Mouse (Mus musculus) liver, embryonic 14.5 days (tissue): ENCODE data around the gene Efcab12. TPM values are rescaled to one million over a fixed set of nuclear protein-coding genes. Genes with fewer than 3 reads are reported as not detected.
"Not testable (repeated sequence)": the region's sequence is repeated elsewhere in the genome, so short reads cannot be mapped to it uniquely, and the experiment has no call there.

Experiments
- ATAC-seq: fragments of 200-750 bp; cut with Nextera tagmentation; 2 replicates; pipeline ENCODE4 v1.8.0; 2017; ENCODE audit warnings: moderate number of reproducible peaks, mild to moderate bottlenecking, moderate library complexity; ENCODE audit not compliant: insufficient read depth
- DNase-seq, 3 experiments: peaks; one replicate each; pipeline ENCODE4 v3.0.0-alpha.2; 2012 to 2013; ENCODE audit warnings: low read depth in 3 of 3, low spot score in 3 of 3
- H3K27ac ChIP-seq: fragments of 300-500 bp; sonication (generic); 2 replicates; pipeline ENCODE4 v1.5.1; 2014; ENCODE audit warnings: moderate library complexity, mild to moderate bottlenecking, control low read depth, inconsistent platforms
- H3K27me3 ChIP-seq: fragments of 300-500 bp; sonication (generic); 2 replicates; pipeline ENCODE4 v1.6.1; 2014; ENCODE audit warnings: mild to moderate bottlenecking, low read length, moderate library complexity; ENCODE audit not compliant: control insufficient read depth, insufficient read depth
- H3K36me3 ChIP-seq: fragments of 300-500 bp; sonication (generic); replicated peaks from 2 replicates; pipeline ENCODE4 v1.6.1; 2014; ENCODE audit warnings: low read depth; ENCODE audit not compliant: control insufficient read depth, insufficient read depth
- H3K4me1 ChIP-seq, 2 experiments: fragments of 200-500 bp in 1 of 2; fragments of 300-500 bp in 1 of 2; sonication (generic) in 1 of 2; replicated peaks; 2 replicates each; pipeline ENCODE4 v1.6.1; 2012 to 2014; ENCODE audit warnings: antibody characterized with exemption in 1 of 2, inconsistent platforms in 1 of 2, low read length in 1 of 2; ENCODE audit not compliant: control insufficient read depth in 2 of 2, insufficient read depth in 2 of 2
- H3K4me2 ChIP-seq: fragments of 300-500 bp; sonication (generic); 2 replicates; pipeline ENCODE4 v1.6.1; 2014; ENCODE audit warnings: low read depth, mild to moderate bottlenecking, control low read depth, moderate library complexity
- H3K4me3 ChIP-seq, 2 experiments: fragments of 200-500 bp in 1 of 2; fragments of 300-500 bp in 1 of 2; sonication (generic) in 1 of 2; 2 replicates each; pipeline ENCODE4 v1.5.1; 2012 to 2014; ENCODE audit warnings: low read depth in 2 of 2, low read length in 2 of 2, mild to moderate bottlenecking in 2 of 2, control low read depth in 1 of 2, inconsistent platforms in 1 of 2, moderate library complexity in 1 of 2; ENCODE audit not compliant: insufficient read depth in 1 of 2
- H3K9ac ChIP-seq: fragments of 300-500 bp; sonication (generic); replicated peaks from 2 replicates; pipeline ENCODE4 v1.6.1; 2014; ENCODE audit warnings: mild to moderate bottlenecking, control low read depth, moderate library complexity
- H3K9me3 ChIP-seq: fragments of 300-500 bp; sonication (generic); 2 replicates; pipeline ENCODE4 v1.6.1; 2016; ENCODE audit warnings: low read length, mixed read lengths; ENCODE audit not compliant: control insufficient read depth
- CTCF ChIP-seq: IDR thresholded peaks from 2 replicates; pipeline ENCODE4 v1.5.1; 2016; ENCODE audit warnings: antibody characterized with exemption, low read depth, control low read depth
- EP300 ChIP-seq: IDR thresholded peaks from 2 replicates; pipeline ENCODE4 v1.6.1; 2016; ENCODE audit warnings: antibody characterized with exemption, low read depth
- WGBS: fragments of 180-500 bp; shearing (Covaris S2); extraction: QIAGEN DNeasy Blood & Tissue Kit; methylation state at CpG from one replicate; pipeline ENCODE4 v1.1.7; 2014; ENCODE audit not compliant: insufficient replicate concordance; 5-methylcytosine and 5-hydroxymethylcytosine counted together
- polyA plus RNA-seq, 2 experiments: library from polyadenylated mRNA; depleted of rRNA in 1 of 2; stranded (reverse) in 1 of 2; unstranded in 1 of 2; fragments of >200 nt; fragmentation: Nextera tagmentation in 1 of 2; extraction: Ambion mirVana in 1 of 2; gene quantifications; 2 replicates each; pipeline versions ENCODE4 v1.2.1 to v1.2.3; 2012 to 2014

Gene Efcab12
- polyA plus RNA-seq, 2 experiments: 0.11 TPM; not detected in 1

DNA sequence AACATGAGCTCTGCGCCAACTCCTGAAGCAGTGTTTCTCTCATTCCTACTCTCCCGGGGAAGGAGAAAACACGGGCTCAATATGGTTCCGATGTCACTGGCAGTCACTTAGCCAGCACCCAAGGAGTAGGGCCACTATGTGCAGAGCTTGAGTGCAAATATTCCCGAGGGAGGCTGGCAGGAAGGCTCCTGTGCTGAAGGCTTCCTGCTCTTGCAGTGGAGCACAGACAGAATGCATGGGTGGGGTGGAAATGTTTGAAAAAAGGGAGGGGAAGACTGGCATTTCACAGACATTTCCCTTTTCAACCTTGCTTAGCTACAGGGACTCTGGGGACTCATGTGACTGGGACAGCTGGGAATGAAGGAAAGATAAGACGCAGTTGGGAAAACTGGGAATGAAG, 40.5 kb upstream of the Efcab12 start:
- no peak overlapping the region for H3K4me3 ChIP-seq
- H3K27me3 ChIP-seq: no peaks in the 10 kb centered on the region
- no peak overlapping the region for H3K9ac ChIP-seq
- H3K4me2 ChIP-seq: no peak overlapping the region
- H3K9me3 ChIP-seq: no peaks in the 10 kb centered on the region
- H3K4me1 ChIP-seq: no peaks in the 10 kb centered on the region
- WGBS: 65% methylated on average over 6 of the region's 6 CpGs
- H3K36me3 ChIP-seq: no peaks in the 10 kb centered on the region
- no peak overlapping the region for H3K27ac ChIP-seq
- no peak for DNase-seq
- TF ChIP-seq EP300: no peak
- no peak for TF ChIP-seq CTCF
- ATAC-seq: no peak

DNA sequence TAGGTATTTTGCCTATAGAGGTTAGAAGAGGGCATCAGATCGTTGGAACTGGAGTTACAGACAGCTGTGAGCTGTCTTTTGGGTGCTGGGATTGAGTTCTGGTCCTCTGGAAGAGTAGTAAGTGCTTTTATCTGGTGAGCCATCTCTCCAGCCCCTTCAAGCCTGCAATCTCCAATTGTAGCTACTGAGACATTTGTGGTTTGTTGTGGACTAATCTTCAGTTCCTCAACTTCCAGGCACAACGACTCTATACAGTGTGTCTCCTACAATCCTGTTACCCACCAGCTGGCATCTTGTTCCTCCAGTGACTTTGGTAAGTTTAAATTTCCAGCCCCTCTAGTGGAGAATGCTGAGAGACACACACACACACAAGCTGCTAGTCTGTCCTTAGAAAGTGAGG, 39.0 kb upstream of the Efcab12 start:
- 18% methylated on average over 2 of the region's 2 CpGs for WGBS
- H3K36me3 ChIP-seq: no peaks in the 10 kb centered on the region
- H3K4me3 ChIP-seq: no peak overlapping the region
- no peaks in the 10 kb centered on the region for H3K4me1 ChIP-seq
- H3K27me3 ChIP-seq: no peaks in the 10 kb centered on the region
- no peak for DNase-seq
- TF ChIP-seq CTCF: no peak
- TF ChIP-seq EP300: no peak
- H3K4me2 ChIP-seq: no peak overlapping the region
- ATAC-seq: no peak
- H3K9me3 ChIP-seq: no peaks in the 10 kb centered on the region
- H3K27ac ChIP-seq: no peak overlapping the region
- H3K9ac ChIP-seq: no peak overlapping the region

DNA sequence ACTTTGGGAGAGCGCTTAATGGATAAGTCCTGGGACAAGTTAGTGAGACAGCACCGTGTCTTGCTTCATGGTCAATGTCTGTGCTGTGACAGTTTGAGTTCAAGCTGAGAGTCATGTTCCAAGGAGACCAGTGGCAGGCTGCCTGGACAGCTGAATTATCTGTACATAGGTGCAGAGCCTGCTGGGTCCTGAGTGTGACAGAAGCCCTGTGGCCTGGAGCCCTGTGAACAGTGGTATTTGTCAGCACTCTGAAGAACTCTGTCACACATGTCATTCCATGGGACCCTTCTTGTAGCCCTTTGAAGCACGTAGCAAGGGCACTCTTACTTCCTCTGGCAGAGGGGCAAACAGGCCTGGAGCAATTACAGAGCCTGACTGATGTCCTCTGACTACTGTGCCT, 33.1 kb upstream of the Efcab12 start:
- H3K9me3 ChIP-seq, DNase-seq: not testable (repeated sequence)
- WGBS: no CpG with 5 or more reads among the region's 3 CpGs

DNA sequence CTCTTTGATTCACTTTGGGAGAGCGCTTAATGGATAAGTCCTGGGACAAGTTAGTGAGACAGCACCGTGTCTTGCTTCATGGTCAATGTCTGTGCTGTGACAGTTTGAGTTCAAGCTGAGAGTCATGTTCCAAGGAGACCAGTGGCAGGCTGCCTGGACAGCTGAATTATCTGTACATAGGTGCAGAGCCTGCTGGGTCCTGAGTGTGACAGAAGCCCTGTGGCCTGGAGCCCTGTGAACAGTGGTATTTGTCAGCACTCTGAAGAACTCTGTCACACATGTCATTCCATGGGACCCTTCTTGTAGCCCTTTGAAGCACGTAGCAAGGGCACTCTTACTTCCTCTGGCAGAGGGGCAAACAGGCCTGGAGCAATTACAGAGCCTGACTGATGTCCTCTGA, 28.9 kb upstream of the Efcab12 start:
- WGBS: no CpG with 5 or more reads among the region's 3 CpGs
- H3K4me2 ChIP-seq: not testable (repeated sequence)

More for the DNA sequence above, 33.1 kb upstream of the Efcab12 start:
- H3K36me3 ChIP-seq, H3K4me1 ChIP-seq, H3K4me2 ChIP-seq, H3K27ac ChIP-seq, H3K9ac ChIP-seq, H3K27me3 ChIP-seq, H3K4me3 ChIP-seq, ATAC-seq: not testable (repeated sequence)

DNA sequence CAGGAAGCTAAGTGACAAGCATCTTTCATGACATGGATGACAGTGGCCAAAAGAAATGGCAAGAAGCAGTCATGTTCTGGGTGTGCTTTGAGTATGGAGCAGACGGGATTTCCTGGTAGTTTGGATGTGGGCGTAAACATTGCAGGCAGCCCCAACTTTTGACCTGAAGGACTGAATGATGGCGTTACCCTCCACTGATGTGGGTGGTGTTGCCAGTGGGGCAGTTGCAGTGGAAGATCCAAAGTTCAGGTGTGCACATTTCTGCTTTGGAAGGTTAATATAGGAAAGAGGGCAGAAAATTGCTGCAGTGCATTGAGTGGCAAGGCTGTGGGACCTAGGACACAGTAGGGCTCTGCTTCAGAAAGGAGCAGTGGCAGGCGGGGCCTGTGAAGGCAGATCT, 27.0 kb upstream of the Efcab12 start:
- ATAC-seq (no peak), DNase-seq (no peak)
- Histone ChIP-seq H3K4me3 (no peak overlapping the region), H3K36me3 (no peaks in the 10 kb centered on the region), H3K27me3 (no peaks in the 10 kb centered on the region), H3K27ac (no peak overlapping the region), H3K4me1 (peaks cover 0 to 5% of the 10 kb centered on the region in 2 experiments; a peak in 2 of 4 replicates), H3K9me3 (no peaks in the 10 kb centered on the region), H3K4me2 (no peak overlapping the region), H3K9ac (no peak overlapping the region)
- 62% methylated on average over 4 of the region's 4 CpGs for WGBS
- TF ChIP-seq EP300: no peak
- TF ChIP-seq CTCF: no peak

More for the DNA sequence above, 28.9 kb upstream of the Efcab12 start:
- H3K36me3 ChIP-seq, H3K4me1 ChIP-seq, H3K27ac ChIP-seq, ATAC-seq, H3K9ac ChIP-seq, H3K27me3 ChIP-seq, DNase-seq, H3K9me3 ChIP-seq, H3K4me3 ChIP-seq: not testable (repeated sequence)
